Mouse (Mus musculus) limb, embryonic 12.5 days (tissue): ENCODE measurements around the gene Ncoa1. TPM values are rescaled to one million over a fixed set of nuclear protein-coding genes. Genes with fewer than 3 reads are reported as not detected.

Experiments used
- ATAC-seq: fragments of 200-750 bp; cut with Nextera tagmentation; 2 replicates; pipeline ENCODE4 v1.8.0; 2017; ENCODE audit warnings: low read depth, moderate TSS enrichment; ENCODE audit not compliant: insufficient number of reproducible peaks, insufficient read depth, low FRiP score, low TSS enrichment
- H3K27ac ChIP-seq: fragments of 300-500 bp; sonication (generic); 2 replicates; pipeline ENCODE4 v1.5.1; 2016; ENCODE audit warnings: mild to moderate bottlenecking, moderate library complexity
- H3K27me3 ChIP-seq: fragments of 300-500 bp; sonication (generic); 2 replicates; pipeline ENCODE4 v1.6.1; 2016; ENCODE audit warnings: mild to moderate bottlenecking, moderate library complexity
- H3K36me3 ChIP-seq: fragments of 300-500 bp; sonication (generic); 2 replicates; pipeline ENCODE4 v1.6.1; 2016; ENCODE audit warnings: mild to moderate bottlenecking, moderate library complexity
- H3K4me1 ChIP-seq: fragments of 300-500 bp; sonication (generic); replicated peaks from 2 replicates; pipeline ENCODE4 v1.6.1; 2016
- H3K4me2 ChIP-seq: fragments of 300-500 bp; sonication (generic); 2 replicates; pipeline ENCODE4 v1.6.1; 2016; ENCODE audit warnings: mild to moderate bottlenecking, moderate library complexity
- H3K4me3 ChIP-seq: fragments of 300-500 bp; sonication (generic); replicated peaks from 2 replicates; pipeline ENCODE4 v1.5.1; 2016; ENCODE audit warnings: mild to moderate bottlenecking
- H3K9ac ChIP-seq: fragments of 300-500 bp; sonication (generic); replicated peaks from 2 replicates; pipeline ENCODE4 v1.6.1; 2016; ENCODE audit warnings: mild to moderate bottlenecking, moderate library complexity
- H3K9me3 ChIP-seq: fragments of 300-500 bp; sonication (generic); 2 replicates; pipeline ENCODE4 v1.6.1; 2016; ENCODE audit warnings: mild to moderate bottlenecking, moderate library complexity
- WGBS: fragments of 180-500 bp; shearing (Covaris S2); methylation state at CpG from one replicate; pipeline ENCODE4 v1.1.7; 2016; 5-methylcytosine and 5-hydroxymethylcytosine counted together
- polyA plus RNA-seq: library from polyadenylated mRNA; unstranded; fragments of >200 nt; fragmentation: Nextera tagmentation; extraction: Ambion mirVana; gene quantifications from 2 replicates; pipeline ENCODE4 v1.2.1, GENCODE M21; 2016

Ncoa1 gene
- polyA plus RNA-seq, 1 experiment from 2014 or later: 11.3 TPM

DNA sequence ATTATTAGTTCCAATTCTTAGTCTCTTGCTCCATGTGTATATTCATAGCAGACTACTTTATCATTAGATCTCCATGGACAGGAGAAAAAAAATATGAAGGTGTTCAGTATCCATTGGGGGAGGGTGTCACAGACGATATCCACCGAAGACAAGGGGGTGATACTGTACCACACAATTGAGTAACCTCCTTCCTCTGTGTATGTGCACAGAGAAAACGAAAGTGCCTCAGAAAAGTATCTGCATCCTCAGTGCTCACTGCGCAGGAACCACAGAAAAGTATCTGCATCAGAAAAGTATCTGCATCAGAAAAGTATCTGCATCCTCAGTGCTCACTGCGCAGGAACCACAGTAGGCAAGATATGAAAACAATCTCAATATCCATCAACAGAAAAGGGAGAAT, 32.0 kb downstream of the Ncoa1 start:
- H3K36me3 ChIP-seq: no peaks in the 10 kb centered on the region
- H3K9me3 ChIP-seq: no peaks in the 10 kb centered on the region
- no peaks in the 10 kb centered on the region for H3K27me3 ChIP-seq
- H3K4me3 ChIP-seq: no peak overlapping the region
- H3K4me2 ChIP-seq: no peak overlapping the region
- no peaks in the 10 kb centered on the region for H3K4me1 ChIP-seq
- 87% methylated on average over 5 of the region's 5 CpGs for WGBS
- no peak overlapping the region for H3K27ac ChIP-seq
- ATAC-seq: no peak
- H3K9ac ChIP-seq: no peak overlapping the region

DNA sequence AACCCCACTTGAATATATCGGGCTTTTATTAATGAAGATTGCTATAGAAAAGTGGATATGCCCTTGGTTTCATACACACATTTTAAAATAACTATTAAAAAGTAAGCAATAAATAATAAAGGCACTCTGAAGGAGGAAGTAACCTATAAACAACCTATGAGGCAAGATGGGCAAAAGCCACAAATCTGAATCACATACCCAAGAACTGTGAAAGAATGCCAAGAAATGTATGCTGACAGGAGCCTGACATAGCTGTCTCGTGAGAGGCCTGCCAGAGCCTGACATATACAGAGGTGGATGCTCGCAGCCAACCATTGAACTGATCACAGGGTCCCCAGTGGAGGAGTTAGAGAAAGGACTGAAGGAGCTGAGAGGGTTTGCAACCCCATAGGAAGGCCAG, 35.5 kb downstream of the Ncoa1 start:
- no peaks in the 10 kb centered on the region for H3K27me3 ChIP-seq
- 80% methylated on average over 3 of the region's 3 CpGs for WGBS
- ATAC-seq: no peak
- no peak overlapping the region for H3K9ac ChIP-seq
- no peak overlapping the region for H3K4me3 ChIP-seq
- H3K9me3 ChIP-seq: no peaks in the 10 kb centered on the region
- H3K4me2 ChIP-seq: no peak overlapping the region
- no peaks in the 10 kb centered on the region for H3K4me1 ChIP-seq
- H3K36me3 ChIP-seq: no peaks in the 10 kb centered on the region
- no peak overlapping the region for H3K27ac ChIP-seq

DNA sequence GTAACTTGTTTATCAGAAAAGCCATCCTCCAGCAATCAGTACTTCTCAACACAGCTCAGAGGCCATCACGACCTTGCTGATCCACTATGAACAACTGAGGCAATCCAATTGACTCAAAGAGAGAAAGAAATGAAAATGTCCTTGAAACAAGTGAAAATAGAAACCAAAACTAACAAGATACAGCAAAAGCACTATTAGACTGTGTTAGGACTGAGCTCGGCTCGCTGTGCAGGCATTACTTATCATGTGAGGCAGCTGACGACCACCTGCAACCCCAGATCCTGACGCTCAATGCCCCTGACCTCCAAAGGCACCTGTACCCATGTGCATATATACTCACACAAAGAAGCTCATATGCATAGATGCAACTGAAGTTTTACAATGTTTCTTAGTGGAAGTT, 40.8 kb downstream of the Ncoa1 start:
- no peak overlapping the region for H3K27ac ChIP-seq
- H3K9ac ChIP-seq: no peak overlapping the region
- no peak overlapping the region for H3K4me2 ChIP-seq
- no peak for ATAC-seq
- 78% methylated on average over 5 of the region's 5 CpGs for WGBS
- H3K36me3 ChIP-seq: no peaks in the 10 kb centered on the region
- H3K27me3 ChIP-seq: no peaks in the 10 kb centered on the region
- no peak overlapping the region for H3K4me3 ChIP-seq
- peaks cover 17% of the 10 kb centered on the region for H3K4me1 ChIP-seq
- no peaks in the 10 kb centered on the region for H3K9me3 ChIP-seq

DNA sequence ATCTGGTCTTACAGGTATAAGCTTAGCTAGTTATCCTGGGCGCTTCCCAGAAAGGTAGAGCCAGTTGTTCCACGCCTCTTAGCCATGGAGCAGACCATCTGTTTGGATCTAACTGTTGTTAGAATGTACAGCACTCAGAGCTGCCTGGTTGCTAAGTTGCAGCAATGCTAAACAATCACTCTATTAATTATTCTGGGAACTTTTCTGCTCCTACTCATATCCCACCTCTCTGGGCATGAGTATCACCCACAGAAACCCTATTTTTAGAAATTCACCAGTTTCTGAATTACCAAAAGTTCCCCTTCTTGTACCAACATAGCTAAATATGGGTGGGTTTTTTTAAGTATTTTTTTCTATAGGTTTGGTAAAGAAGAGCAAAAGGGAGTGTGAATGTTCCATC, 43.4 kb downstream of the Ncoa1 start:
- no peak overlapping the region for H3K9ac ChIP-seq
- H3K27me3 ChIP-seq: no peaks in the 10 kb centered on the region
- H3K4me1 ChIP-seq: peaks cover 17% of the 10 kb centered on the region
- 84% methylated on average over 2 of the region's 2 CpGs for WGBS
- ATAC-seq: no peak
- H3K9me3 ChIP-seq: no peaks in the 10 kb centered on the region
- H3K4me2 ChIP-seq: 0 out of 2 replicates have a peak overlapping the region, but pooled peaks have one; percentile 4
- H3K36me3 ChIP-seq: no peaks in the 10 kb centered on the region
- no peak overlapping the region for H3K27ac ChIP-seq
- H3K4me3 ChIP-seq: no peak overlapping the region

DNA sequence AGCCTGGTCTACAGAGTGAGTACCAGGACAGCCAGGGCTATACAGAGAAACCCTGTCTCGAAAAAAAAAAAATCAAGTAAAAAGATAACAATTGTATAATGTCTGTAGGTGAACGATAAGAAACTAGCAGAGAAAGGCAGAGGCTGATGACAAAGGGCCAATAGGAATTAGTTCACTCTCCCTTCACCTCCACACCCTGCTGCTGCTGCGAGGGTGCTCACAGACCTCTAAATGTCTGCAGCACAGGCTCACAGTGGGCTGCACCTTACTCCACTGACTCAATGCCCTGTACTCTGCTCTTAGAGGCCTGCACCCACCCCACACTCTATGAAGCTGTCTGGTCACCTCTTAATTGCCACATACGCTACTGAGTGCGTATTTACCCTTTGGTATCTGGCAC, 45.0 kb downstream of the Ncoa1 start:
- no peak overlapping the region for H3K4me3 ChIP-seq
- 76% methylated on average over 5 of the region's 5 CpGs for WGBS
- peak overlapping the region; percentile 53 for H3K27ac ChIP-seq
- H3K27me3 ChIP-seq: no peaks in the 10 kb centered on the region
- no peaks in the 10 kb centered on the region for H3K9me3 ChIP-seq
- no peaks in the 10 kb centered on the region for H3K36me3 ChIP-seq
- peaks cover 17% of the 10 kb centered on the region for H3K4me1 ChIP-seq
- H3K9ac ChIP-seq: no peak overlapping the region
- no peak for ATAC-seq
- no peak overlapping the region for H3K4me2 ChIP-seq

- peaks cover 17% of the 10 kb centered on the region for H3K4me1 ChIP-seq
- WGBS: 71% methylated on average over 3 of the region's 3 CpGs
- no peaks in the 10 kb centered on the region for H3K9me3 ChIP-seq
- no peak overlapping the region for H3K9ac ChIP-seq
- no peak overlapping the region for H3K4me2 ChIP-seq
- H3K27me3 ChIP-seq: no peaks in the 10 kb centered on the region
- H3K27ac ChIP-seq: no peak overlapping the region
- no peak for ATAC-seq
- H3K4me3 ChIP-seq: no peak overlapping the region
- H3K36me3 ChIP-seq: no peaks in the 10 kb centered on the region
These were observed 46.7 kb downstream of the Ncoa1 start for GRCm38 (mm10) chr12:4430061-4430825.

DNA sequence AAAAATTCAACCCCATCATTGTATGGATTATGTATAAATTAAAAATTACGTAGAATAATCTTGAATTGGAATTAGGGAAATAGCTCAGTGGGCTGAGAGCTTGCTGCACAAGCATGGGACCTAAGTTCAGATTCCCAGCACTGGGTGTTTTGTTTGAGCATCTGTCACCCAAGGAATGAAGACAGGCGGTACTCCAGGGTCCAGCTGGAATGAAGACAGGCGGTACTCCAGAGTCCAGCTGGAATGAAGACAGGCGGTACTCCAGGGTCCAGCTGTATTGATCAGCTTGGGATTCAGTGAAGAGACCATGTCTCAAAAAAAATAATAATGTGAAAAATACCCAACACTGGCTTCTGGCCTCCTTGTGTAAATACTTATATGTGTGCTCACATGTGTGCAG, 58.2 kb downstream of the Ncoa1 start:
- WGBS: 88% methylated on average over 4 of the region's 4 CpGs
- H3K4me2 ChIP-seq: no peak overlapping the region
- no peak overlapping the region for H3K27ac ChIP-seq
- H3K4me3 ChIP-seq: no peak overlapping the region
- H3K9me3 ChIP-seq: no peaks in the 10 kb centered on the region
- ATAC-seq: no peak
- H3K9ac ChIP-seq: no peak overlapping the region
- no peaks in the 10 kb centered on the region; the same call in 1 of the 2 replicates for H3K36me3 ChIP-seq
- no peaks in the 10 kb centered on the region for H3K27me3 ChIP-seq
- H3K4me1 ChIP-seq: peaks cover 6% of the 10 kb centered on the region; the same call in 1 of the 2 replicates

GRCm38 (mm10) chr12:4417626-4418263, 59.2 kb downstream of the Ncoa1 start:
- H3K9ac ChIP-seq: no peak overlapping the region
- ATAC-seq: no peak
- H3K27ac ChIP-seq: no peak overlapping the region
- 86% methylated on average over 3 of the region's 3 CpGs for WGBS
- no peaks in the 10 kb centered on the region for H3K27me3 ChIP-seq
- H3K9me3 ChIP-seq: no peaks in the 10 kb centered on the region
- H3K36me3 ChIP-seq: no peaks in the 10 kb centered on the region; the same call in 1 of the 2 replicates
- H3K4me3 ChIP-seq: no peak overlapping the region
- peaks cover 6% of the 10 kb centered on the region; the same call in 1 of the 2 replicates for H3K4me1 ChIP-seq
- no peak overlapping the region for H3K4me2 ChIP-seq

DNA sequence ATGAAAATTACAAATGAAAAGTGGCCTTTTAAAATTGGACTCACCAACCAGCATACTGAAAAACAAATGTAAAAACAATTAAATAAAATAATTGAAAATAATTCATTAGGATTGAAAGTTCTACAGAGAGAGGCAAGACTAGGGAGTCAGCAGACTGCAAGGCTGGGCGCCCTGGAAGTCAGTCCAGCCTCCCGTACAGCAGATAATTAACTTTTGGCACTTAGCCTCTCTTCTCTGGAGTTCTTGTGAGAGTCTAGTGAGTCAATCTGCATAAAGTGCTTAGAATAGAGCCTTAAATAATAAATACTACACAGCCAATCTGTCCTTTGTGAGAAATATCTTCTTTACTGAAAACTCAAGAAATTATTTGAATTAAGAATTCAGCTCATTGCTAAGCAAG, 69.9 kb downstream of the Ncoa1 start:
- Histone ChIP-seq H3K4me1 (no peaks in the 10 kb centered on the region), H3K9me3 (no peaks in the 10 kb centered on the region), H3K27ac (no peak overlapping the region), H3K4me2 (no peak overlapping the region), H3K9ac (no peak overlapping the region), H3K36me3 (no peaks in the 10 kb centered on the region), H3K27me3 (no peaks in the 10 kb centered on the region), H3K4me3 (no peak overlapping the region)
- 84% methylated on average over 2 of the region's 2 CpGs for WGBS
- ATAC-seq: no peak

GRCm38 (mm10) chr12:4406155-4406554, 70.8 kb downstream of the Ncoa1 start:
- no peaks in the 10 kb centered on the region for H3K4me1 ChIP-seq
- WGBS: 75% methylated on average over 3 of the region's 3 CpGs

GRCm38 (mm10) chr12:4403206-4403605, 73.8 kb downstream of the Ncoa1 start:
- ATAC-seq: no peak
- 66% methylated on average over 4 of the region's 4 CpGs for WGBS
- H3K9ac ChIP-seq: no peak overlapping the region

More at GRCm38 (mm10) chr12:4406155-4406554, 70.8 kb downstream of the Ncoa1 start:
- Histone ChIP-seq H3K9ac (no peak overlapping the region), H3K9me3 (no peaks in the 10 kb centered on the region), H3K4me2 (no peak overlapping the region), H3K4me3 (no peak overlapping the region), H3K27me3 (no peaks in the 10 kb centered on the region), H3K36me3 (no peaks in the 10 kb centered on the region), H3K27ac (no peak overlapping the region)
- no peak for ATAC-seq

More at GRCm38 (mm10) chr12:4403206-4403605, 73.8 kb downstream of the Ncoa1 start:
- H3K9me3 ChIP-seq: no peaks in the 10 kb centered on the region
- H3K27ac ChIP-seq: no peak overlapping the region
- no peaks in the 10 kb centered on the region for H3K4me1 ChIP-seq
- H3K27me3 ChIP-seq: no peaks in the 10 kb centered on the region
- H3K4me2 ChIP-seq: no peak overlapping the region
- H3K36me3 ChIP-seq: no peaks in the 10 kb centered on the region
- H3K4me3 ChIP-seq: no peak overlapping the region
